Mouse (Mus musculus) adipocyte (in vitro differentiated cells): Measurements from ENCODE around the gene Zyg11a.
"Not testable (repeated sequence)": the region's sequence is repeated elsewhere in the genome, so short reads cannot be mapped to it uniquely, and the experiment has no call there.

Source experiments
- DNase-seq: peaks from one replicate; pipeline ENCODE4 v3.0.0-alpha.2; 2016; ENCODE audit warnings: low spot score

Gene Zyg11a

GRCm38 (mm10) chr4:108144880-108145279, 73.0 kb downstream of the Zyg11a start, which contains the start of gene Scp2:
Gene Scp2 (minus strand): TSS chr4:108144998.
- no peak for DNase-seq

DNA sequence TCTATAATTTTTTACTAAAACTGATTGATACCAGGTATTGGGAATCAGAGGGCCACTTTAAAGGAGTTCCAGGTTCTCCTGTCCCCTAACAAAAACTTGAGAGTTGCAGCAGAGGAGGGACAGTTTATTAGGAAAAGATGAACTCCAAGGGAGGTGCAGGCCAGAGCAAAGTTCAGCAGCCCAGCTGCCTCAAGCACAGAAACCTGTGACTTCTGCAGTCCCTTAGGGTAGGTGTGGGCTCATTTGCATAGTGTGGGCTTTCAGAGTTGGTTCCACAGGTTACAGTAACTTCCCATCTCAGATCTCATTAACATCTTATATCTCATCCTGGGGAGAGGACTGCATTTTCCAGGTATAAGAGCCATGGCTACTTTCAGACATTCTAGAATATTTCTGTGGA, 74.1 kb downstream of the Zyg11a start:
- no peak for DNase-seq

DNA sequence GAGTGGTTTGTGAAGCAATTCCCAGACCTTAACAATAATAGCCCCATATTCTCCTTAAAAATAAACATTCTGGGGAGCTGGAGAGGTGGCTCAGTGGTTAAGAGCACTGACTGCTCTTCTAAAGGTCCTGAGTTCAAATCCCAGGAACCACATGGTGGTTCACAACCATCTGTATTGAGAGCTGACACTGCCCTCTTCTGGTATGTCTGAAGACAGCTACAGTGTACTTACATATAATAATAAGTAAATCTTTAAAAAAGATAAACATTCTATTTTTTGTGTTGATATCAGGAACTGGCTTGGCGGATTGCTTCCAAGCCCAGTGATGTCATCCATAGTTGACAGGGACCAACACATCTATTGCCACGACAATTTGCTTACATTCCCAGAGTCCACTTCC, 74.7 kb downstream of the Zyg11a start:
- DNase-seq: not testable (repeated sequence)

DNA sequence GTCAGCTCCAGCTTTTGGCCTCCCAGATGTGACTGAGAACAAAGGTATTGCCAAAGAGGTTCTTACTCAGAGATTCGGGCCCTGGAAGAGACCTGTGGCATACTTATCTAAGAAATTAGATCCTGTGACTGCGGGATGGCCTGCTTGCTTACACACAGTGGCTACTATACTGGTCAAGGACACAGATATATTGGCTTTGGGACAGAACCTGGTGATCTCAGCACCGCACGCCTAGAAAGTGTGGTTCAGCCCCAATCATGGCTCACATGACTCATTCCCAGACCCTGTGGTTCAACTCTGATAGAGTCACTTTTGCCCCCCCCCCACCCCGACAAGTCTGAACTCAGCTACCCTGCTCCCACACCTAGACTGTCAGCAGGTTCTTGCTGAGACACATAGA, 80.9 kb downstream of the Zyg11a start:
- no peak for DNase-seq
